Mouse (Mus musculus) MEL (cell line): ENCODE measurements around the gene Csmd2.

Experiments used
- CHD2 ChIP-seq: IDR thresholded peaks from 2 replicates; pipeline ENCODE4 v1.6.1; 2011; ENCODE audit warnings: low read length, improper control_type of control experiment
- CTCF ChIP-seq, 3 experiments: IDR thresholded peaks in 2 of 3; conservative IDR thresholded peaks in 1 of 3; 2 replicates each; pipeline ENCODE4 v1.5.1; 2011 to 2012; ENCODE audit warnings: low read length in 3 of 3, low read depth in 2 of 3, mild to moderate bottlenecking in 2 of 3, improper control_type of control experiment in 1 of 3, inconsistent platforms in 1 of 3, mixed read lengths in 1 of 3, moderate library complexity in 1 of 3; ENCODE audit not compliant: control insufficient read depth in 1 of 3, insufficient read depth in 1 of 3, poor library complexity in 1 of 3, severe bottlenecking in 1 of 3
- EP300 ChIP-seq, 2 experiments: IDR thresholded peaks; 2 replicates each; pipeline ENCODE4 v1.6.1; 2011; ENCODE audit warnings: improper control_type of control experiment in 2 of 2, low read length in 2 of 2, low read depth in 1 of 2, mild to moderate bottlenecking in 1 of 2
- ETS1 ChIP-seq: IDR thresholded peaks from 2 replicates; pipeline ENCODE4 v1.6.1; 2012; ENCODE audit warnings: low read depth, mild to moderate bottlenecking, inconsistent platforms, low read length, improper control_type of control experiment, moderate library complexity
- HCFC1 ChIP-seq: IDR thresholded peaks from 2 replicates; pipeline ENCODE4 v1.6.1; 2012; ENCODE audit warnings: low read depth, mild to moderate bottlenecking, inconsistent platforms, low read length, improper control_type of control experiment, moderate library complexity
- MAZ ChIP-seq: IDR thresholded peaks from 2 replicates; pipeline ENCODE4 v1.6.1; 2012; ENCODE audit warnings: low read depth, mild to moderate bottlenecking, inconsistent platforms, low read length, improper control_type of control experiment
- POLR2A ChIP-seq, 2 experiments: IDR thresholded peaks; 2 replicates each; pipeline ENCODE4 v1.6.1; 2011 to 2012; ENCODE audit warnings: low read length in 2 of 2, mild to moderate bottlenecking in 2 of 2, control low read depth in 1 of 2, improper control_type of control experiment in 1 of 2, low read depth in 1 of 2, moderate library complexity in 1 of 2; ENCODE audit not compliant: control insufficient read depth in 1 of 2, insufficient read depth in 1 of 2, poor library complexity in 1 of 2
- RAD21 ChIP-seq: IDR thresholded peaks from 2 replicates; pipeline ENCODE4 v1.6.1; 2011; ENCODE audit warnings: mild to moderate bottlenecking, low read depth, low read length, improper control_type of control experiment
- TCF12 ChIP-seq: IDR thresholded peaks from 2 replicates; pipeline ENCODE4 v1.6.1; 2014; ENCODE audit warnings: low read depth, mild to moderate bottlenecking, inconsistent platforms, low read length, improper control_type of control experiment, moderate library complexity
- USF1 ChIP-seq: IDR thresholded peaks from 2 replicates; pipeline ENCODE4 v1.6.1; 2014; ENCODE audit warnings: low read depth, mild to moderate bottlenecking, inconsistent platforms, low read length, improper control_type of control experiment, moderate library complexity
- USF2 ChIP-seq, 2 experiments: IDR thresholded peaks; 2 replicates each; pipeline ENCODE4 v1.6.1; 2011 to 2012; ENCODE audit warnings: improper control_type of control experiment in 2 of 2, low read length in 2 of 2, borderline replicate concordance in 1 of 2, inconsistent platforms in 1 of 2, low read depth in 1 of 2, mild to moderate bottlenecking in 1 of 2; ENCODE audit not compliant: insufficient read depth in 1 of 2
- ZC3H11A ChIP-seq: IDR thresholded peaks from 2 replicates; pipeline ENCODE4 v1.6.1; 2012; ENCODE audit warnings: low read depth, mild to moderate bottlenecking, inconsistent platforms, low read length, improper control_type of control experiment
- ZKSCAN1 ChIP-seq: IDR thresholded peaks from 2 replicates; pipeline ENCODE4 v1.6.1; 2012; ENCODE audit warnings: low read depth, mild to moderate bottlenecking, inconsistent platforms, low read length, improper control_type of control experiment, moderate library complexity
- ZNF384 ChIP-seq: IDR thresholded peaks from 2 replicates; pipeline ENCODE4 v1.6.1; 2012; ENCODE audit warnings: low read depth, mild to moderate bottlenecking, inconsistent platforms, low read length, improper control_type of control experiment

DNA sequence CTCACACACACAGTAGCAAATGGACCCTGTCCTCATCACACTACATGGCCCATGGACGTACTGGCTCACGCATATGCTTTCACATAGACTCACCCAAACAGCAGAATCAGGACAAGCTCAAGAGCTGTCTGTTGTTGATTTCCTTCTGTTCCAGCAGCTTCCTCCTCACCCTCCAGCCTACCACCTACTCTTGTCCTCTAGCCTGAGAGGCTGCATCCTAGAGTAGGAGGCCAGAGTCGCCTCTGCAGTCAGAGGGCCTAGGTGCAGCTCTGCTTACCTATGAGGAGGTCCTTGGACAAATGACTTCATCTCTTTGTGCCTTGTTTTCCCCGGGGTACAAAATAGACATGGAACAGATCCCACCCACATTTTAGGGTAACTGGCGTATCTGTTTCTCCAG is 403.8 kb downstream of the Csmd2 start:
- TF ChIP-seq CTCF (IDR thresholded peaks at IDR 0.05 in 2 of 3, conservative IDR thresholded peaks at IDR 0.05 in 1 of 3; ENCODE audit: control insufficient read depth in 1 of 3, insufficient read depth in 1 of 3, low read depth in 2 of 3, low read length in 3 of 3, poor library complexity in 1 of 3, severe bottlenecking in 1 of 3) (no peak), EP300 (IDR thresholded peaks at IDR 0.05; ENCODE audit: low read depth in 1 of 2, low read length in 2 of 2) (no peak), ETS1 (no peak), USF2 (IDR thresholded peaks at IDR 0.05; ENCODE audit: borderline replicate concordance in 1 of 2, insufficient read depth in 1 of 2, low read depth in 1 of 2, low read length in 2 of 2) (no peak), POLR2A (IDR thresholded peaks at IDR 0.05; ENCODE audit: control insufficient read depth in 1 of 2, insufficient read depth in 1 of 2, low read depth in 1 of 2, low read length in 2 of 2, poor library complexity in 1 of 2) (no peak), TCF12 (no peak), ZC3H11A (no peak), ZKSCAN1 (no peak), RAD21 (no peak), MAZ (no peak), HCFC1 (no peak), ZNF384 (no peak), USF1 (no peak), CHD2 (no peak)
